Comparison of ENCODE assay signal across 22 mouse cellular contexts in the genomic region with DNA sequence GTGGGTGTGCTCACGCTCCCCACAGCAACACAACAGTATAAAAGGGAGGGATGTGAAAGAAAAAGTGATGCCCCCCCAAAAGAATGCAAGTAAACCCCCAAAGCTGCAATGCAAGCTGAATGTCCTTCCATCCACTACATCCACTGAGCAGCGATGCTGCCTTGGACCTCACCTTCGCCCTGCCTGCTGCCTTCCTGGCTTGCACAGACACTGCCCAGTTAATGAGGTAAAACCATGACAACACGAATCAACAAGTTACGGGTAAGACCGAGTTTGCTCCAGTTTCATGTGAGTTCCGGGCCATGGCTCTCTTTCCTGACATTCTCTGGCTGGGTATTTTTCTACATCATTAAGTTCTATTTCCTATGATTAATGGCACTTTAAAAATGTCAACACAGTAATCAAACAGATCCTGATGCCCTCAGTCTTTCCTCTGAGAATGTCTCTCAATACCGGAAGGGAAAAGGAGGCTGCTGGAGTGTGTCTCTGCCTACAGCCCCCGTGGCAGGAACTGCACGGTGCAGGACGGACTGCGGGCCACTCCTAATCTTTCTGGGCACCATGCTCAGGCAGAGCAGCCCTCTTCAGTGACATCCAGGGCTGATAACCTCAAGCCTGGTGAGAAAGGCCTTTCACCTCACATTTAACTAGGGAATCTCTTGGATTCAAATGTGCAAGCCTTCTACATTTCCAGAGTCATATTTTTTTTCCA.
A peak's percentile ranks its signal among the peaks of the same experiment; 100 is the strongest.
DNase-seq lines count a peak whose midpoint lies in the region; ATAC-seq lines count a peak whose summit lies in the region.
"Had no signal": no experiment of that assay in that cellular context is flagged by ENCODE, and none has a peak within 500 bp of the region (broad histone marks: within the 10 kb centered on the region; RNA-seq: fewer than 3 reads in every experiment).

No protein-coding gene starts in this region.

- peaks cover 14% of the 10 kb centered on the region for H3K4me1 ChIP-seq in limb, embryonic 11.5 days (ENCODE audit: control insufficient read depth, insufficient read depth, low read length)
- peaks cover 30% of the 10 kb centered on the region for H3K4me1 ChIP-seq in limb, embryonic 10.5 days
- H3K4me1 ChIP-seq in embryonic facial prominence, embryonic 12.5 days, result peaks cover 58% of the 10 kb centered on the region
- H3K4me1 ChIP-seq in kidney, embryonic 15.5 days, result peaks cover 31% of the 10 kb centered on the region
- H3K4me1 ChIP-seq in limb, embryonic 12.5 days (replicated peaks), result peaks cover 20% of the 10 kb centered on the region
- H3K4me1 ChIP-seq: lung, embryonic 15.5 days; neural tube, embryonic 13.5 days had no signal

- H3K4me3 ChIP-seq in limb, embryonic 11.5 days (ENCODE audit: low read depth, low read length), result no peak overlapping the region
- H3K4me3 ChIP-seq in limb, embryonic 10.5 days, result no peak overlapping the region
- no peak overlapping the region for H3K4me3 ChIP-seq in embryonic facial prominence, embryonic 12.5 days
- no peak overlapping the region for H3K4me3 ChIP-seq in kidney, embryonic 15.5 days (replicated peaks)
- no peak overlapping the region for H3K4me3 ChIP-seq in limb, embryonic 12.5 days (replicated peaks)
- H3K4me3 ChIP-seq: heart, embryonic 13.5 days; left cerebral cortex, adult 2 months; liver, embryonic 13.5 days; lung, embryonic 15.5 days; neural tube, embryonic 13.5 days had no signal

- H3K4me2 ChIP-seq in limb, embryonic 11.5 days (ENCODE audit: low read depth, severe bottlenecking), result no peak overlapping the region
- H3K4me2 ChIP-seq in embryonic facial prominence, embryonic 12.5 days (replicated peaks), result no peak overlapping the region
- peak overlapping the region; percentile 18; the same call in 1 of the 2 replicates for H3K4me2 ChIP-seq in kidney, embryonic 15.5 days
- H3K4me2 ChIP-seq in limb, embryonic 12.5 days, result no peak overlapping the region
- H3K4me2 ChIP-seq: heart, embryonic 13.5 days; hindbrain, embryonic 14.5 days; liver, embryonic 13.5 days; lung, embryonic 15.5 days; neural tube, embryonic 13.5 days had no signal

- peak; percentile 54; the same call in 1 of the 2 replicates for ATAC-seq in limb, embryonic 11.5 days (ENCODE audit: insufficient number of reproducible peaks, low FRiP score, low TSS enrichment, low read depth)
- no peak for ATAC-seq in embryonic facial prominence, embryonic 12.5 days (ENCODE audit: insufficient number of reproducible peaks, insufficient read depth, low FRiP score, low TSS enrichment)
- peak; percentile 93 for ATAC-seq in kidney, embryonic 15.5 days (replicated peaks; ENCODE audit: low FRiP score)
- ATAC-seq in limb, embryonic 12.5 days (ENCODE audit: insufficient number of reproducible peaks, insufficient read depth, low FRiP score, low TSS enrichment, low read depth), result peak; percentile 65
- ATAC-seq: forebrain, embryonic 14.5 days; intestine, postnatal 0 days had no signal

- H3K9ac ChIP-seq in limb, embryonic 11.5 days (ENCODE audit: low read length), result no peak overlapping the region
- no peak overlapping the region for H3K9ac ChIP-seq in embryonic facial prominence, embryonic 12.5 days
- H3K9ac ChIP-seq in kidney, embryonic 15.5 days, result no peak overlapping the region
- H3K9ac ChIP-seq in limb, embryonic 12.5 days (replicated peaks), result no peak overlapping the region
- H3K9ac ChIP-seq: heart, embryonic 13.5 days; hindbrain, embryonic 14.5 days; liver, embryonic 13.5 days; lung, embryonic 15.5 days; neural tube, embryonic 13.5 days had no signal

- DNase-seq in limb, embryonic 11.5 days (ENCODE audit: low spot score), result no peak
- DNase-seq in limb, embryonic 10.5 days (ENCODE audit: low spot score), result no peak
- DNase-seq in thymus, adult 18-20 months, result no peak
- DNase-seq in urinary bladder, postnatal 25 days (ENCODE audit: low spot score), result no peak
- DNase-seq: adrenal gland, adult 8-10 months; cerebellum, adult 9-10 months; left cerebral cortex, postnatal 4 days; liver, embryonic 13.5 days; midbrain, embryonic 14.5 days; right cerebral cortex, adult 18-20 months; thymus, postnatal 25 days had no signal

- 43% methylated on average over 12 of the region's 12 CpGs for WGBS in limb, embryonic 11.5 days
- WGBS in limb, embryonic 10.5 days, result 55% methylated on average over 12 of the region's 12 CpGs
- 74% methylated on average over 12 of the region's 12 CpGs for WGBS in embryonic facial prominence, embryonic 12.5 days
- WGBS in kidney, embryonic 15.5 days, result 22% methylated on average over 12 of the region's 12 CpGs
- WGBS in limb, embryonic 12.5 days, result 43% methylated on average over 12 of the region's 12 CpGs

- H3K27ac ChIP-seq in limb, embryonic 11.5 days (replicated peaks; ENCODE audit: low read depth, low read length), result no peak overlapping the region
- H3K27ac ChIP-seq in limb, embryonic 10.5 days, result no peak overlapping the region
- H3K27ac ChIP-seq in embryonic facial prominence, embryonic 12.5 days, result 0 out of 2 replicates have a peak overlapping the region, but pooled peaks have one; percentile 32
- peak overlapping the region; percentile 74 for H3K27ac ChIP-seq in kidney, embryonic 15.5 days
- no peak overlapping the region for H3K27ac ChIP-seq in limb, embryonic 12.5 days
- H3K27ac ChIP-seq: heart, embryonic 13.5 days; hindbrain, embryonic 14.5 days; left cerebral cortex, adult 2 months; liver, embryonic 13.5 days; lung, embryonic 15.5 days; macrophage; neural tube, embryonic 13.5 days had no signal

- no peaks in the 10 kb centered on the region for H3K36me3 ChIP-seq in limb, embryonic 11.5 days (ENCODE audit: control insufficient read depth, insufficient read depth, low read length)
- peaks cover 18% of the 10 kb centered on the region for H3K36me3 ChIP-seq in limb, embryonic 10.5 days
- H3K36me3 ChIP-seq in embryonic facial prominence, embryonic 12.5 days, result no peaks in the 10 kb centered on the region
- 0 out of 2 replicates have a peak, but pooled peaks cover under 1% of the 10 kb centered on the region for H3K36me3 ChIP-seq in kidney, embryonic 15.5 days
- H3K36me3 ChIP-seq in limb, embryonic 12.5 days, result peaks cover 12% of the 10 kb centered on the region; the same call in 1 of the 2 replicates
- H3K36me3 ChIP-seq: lung, embryonic 15.5 days; neural tube, embryonic 13.5 days had no signal

- no peaks in the 10 kb centered on the region for H3K9me3 ChIP-seq in limb, embryonic 11.5 days (ENCODE audit: control insufficient read depth, low read length)
- H3K9me3 ChIP-seq in limb, embryonic 10.5 days (replicated peaks), result no peaks in the 10 kb centered on the region
- no peaks in the 10 kb centered on the region for H3K9me3 ChIP-seq in embryonic facial prominence, embryonic 12.5 days
- no peaks in the 10 kb centered on the region for H3K9me3 ChIP-seq in kidney, embryonic 15.5 days (replicated peaks)
- H3K9me3 ChIP-seq in limb, embryonic 12.5 days, result no peaks in the 10 kb centered on the region
- H3K9me3 ChIP-seq: heart, embryonic 13.5 days; liver, embryonic 13.5 days; lung, embryonic 15.5 days; neural tube, embryonic 13.5 days had no signal

- no peaks in the 10 kb centered on the region for H3K27me3 ChIP-seq in limb, embryonic 11.5 days (ENCODE audit: control insufficient read depth, insufficient read depth, low read length)
- peaks cover 5% of the 10 kb centered on the region; the same call in 1 of the 2 replicates for H3K27me3 ChIP-seq in limb, embryonic 10.5 days (ENCODE audit: low read depth, poor library complexity, severe bottlenecking)
- no peaks in the 10 kb centered on the region for H3K27me3 ChIP-seq in embryonic facial prominence, embryonic 12.5 days
- H3K27me3 ChIP-seq in kidney, embryonic 15.5 days, result no peaks in the 10 kb centered on the region
- no peaks in the 10 kb centered on the region for H3K27me3 ChIP-seq in limb, embryonic 12.5 days
- H3K27me3 ChIP-seq: heart, embryonic 13.5 days; liver, embryonic 13.5 days; lung, embryonic 15.5 days; neural tube, embryonic 13.5 days had no signal

Comparison
In these comparisons a context has a peak if more than half of its experiments do, and no peak if none do; other contexts are left out.
1. H3K27ac ChIP-seq: peak in embryonic facial prominence, embryonic 12.5 days (single experiment) and kidney, embryonic 15.5 days (single experiment); none in limb, embryonic 11.5 days (single experiment), limb, embryonic 10.5 days (single experiment) and limb, embryonic 12.5 days (single experiment).